Mouse (Mus musculus): Measurements from ENCODE around the gene Tex50.
A peak's percentile ranks its signal among the peaks of the same experiment; 100 is the strongest.

DNA sequence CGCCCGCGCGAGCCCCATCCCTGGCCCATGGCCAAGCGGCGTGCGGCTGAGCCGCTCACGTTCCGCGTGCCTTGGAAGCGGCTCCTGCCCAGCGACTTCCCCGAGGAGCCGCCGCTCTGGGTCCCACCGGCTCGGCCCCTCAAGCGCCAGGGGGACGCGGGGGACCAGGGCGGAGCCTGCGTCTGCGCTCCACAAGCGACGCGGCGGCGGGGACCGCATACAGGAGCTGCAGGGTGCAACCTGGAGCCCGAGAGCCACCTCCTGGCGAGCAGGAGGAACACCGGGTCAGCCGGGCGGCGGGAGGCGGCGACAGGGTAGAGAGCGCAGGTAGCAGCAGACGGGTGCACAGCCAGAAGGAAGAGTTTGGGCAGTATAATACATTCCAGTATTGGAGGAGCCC, 11.5 kb upstream of the Tex50 start:
- TF ChIP-seq CTCF (IDR thresholded peaks at IDR 0.05 in 2 of 3, conservative IDR thresholded peaks at IDR 0.05 in 1 of 3; ENCODE audit: control insufficient read depth in 1 of 3, insufficient read depth in 1 of 3, low read depth in 2 of 3, low read length in 3 of 3, poor library complexity in 1 of 3, severe bottlenecking in 1 of 3), result peak in 2 of 3 experiments; percentile 76 to 90; a peak in 5 of 6 replicates
- no peak for TF ChIP-seq TAL1 (IDR thresholded peaks at IDR 0.05; ENCODE audit: low read length)
- no peak for TF ChIP-seq ZKSCAN1 (IDR thresholded peaks at IDR 0.05; ENCODE audit: low read depth, low read length)
- no peak for TF ChIP-seq NELFE (IDR thresholded peaks at IDR 0.05; ENCODE audit: low read depth, low read length)
- TF ChIP-seq E2F4 (IDR thresholded peaks at IDR 0.05; ENCODE audit: borderline replicate concordance, low read depth, low read length), result no peak
- TF ChIP-seq KAT2A (conservative IDR thresholded peaks at IDR 0.05; ENCODE audit: low read depth, low read length), result no peak
- TF ChIP-seq POLR2A (IDR thresholded peaks at IDR 0.05; ENCODE audit: control insufficient read depth in 1 of 2, insufficient read depth in 1 of 2, low read depth in 1 of 2, low read length in 2 of 2, poor library complexity in 1 of 2), result no peak
- no peak for TF ChIP-seq EP300 (IDR thresholded peaks at IDR 0.05; ENCODE audit: low read depth in 1 of 2, low read length in 2 of 2)
- no peak for TF ChIP-seq MYB (IDR thresholded peaks at IDR 0.05; ENCODE audit: low read depth, low read length)
- TF ChIP-seq TCF12 (IDR thresholded peaks at IDR 0.05; ENCODE audit: low read depth, low read length), result 0 out of 2 replicates have a peak, but pooled peaks have one; percentile 6
- TF ChIP-seq ZC3H11A (IDR thresholded peaks at IDR 0.05; ENCODE audit: low read depth, low read length), result peak; percentile 54
- peak; percentile 58 for TF ChIP-seq NRF1 (IDR thresholded peaks at IDR 0.05; ENCODE audit: insufficient read depth, low read depth, low read length, poor library complexity, severe bottlenecking)
